Mouse (Mus musculus): Measurements from ENCODE around the gene Zfp607b.

The Zfp607b gene

DNA sequence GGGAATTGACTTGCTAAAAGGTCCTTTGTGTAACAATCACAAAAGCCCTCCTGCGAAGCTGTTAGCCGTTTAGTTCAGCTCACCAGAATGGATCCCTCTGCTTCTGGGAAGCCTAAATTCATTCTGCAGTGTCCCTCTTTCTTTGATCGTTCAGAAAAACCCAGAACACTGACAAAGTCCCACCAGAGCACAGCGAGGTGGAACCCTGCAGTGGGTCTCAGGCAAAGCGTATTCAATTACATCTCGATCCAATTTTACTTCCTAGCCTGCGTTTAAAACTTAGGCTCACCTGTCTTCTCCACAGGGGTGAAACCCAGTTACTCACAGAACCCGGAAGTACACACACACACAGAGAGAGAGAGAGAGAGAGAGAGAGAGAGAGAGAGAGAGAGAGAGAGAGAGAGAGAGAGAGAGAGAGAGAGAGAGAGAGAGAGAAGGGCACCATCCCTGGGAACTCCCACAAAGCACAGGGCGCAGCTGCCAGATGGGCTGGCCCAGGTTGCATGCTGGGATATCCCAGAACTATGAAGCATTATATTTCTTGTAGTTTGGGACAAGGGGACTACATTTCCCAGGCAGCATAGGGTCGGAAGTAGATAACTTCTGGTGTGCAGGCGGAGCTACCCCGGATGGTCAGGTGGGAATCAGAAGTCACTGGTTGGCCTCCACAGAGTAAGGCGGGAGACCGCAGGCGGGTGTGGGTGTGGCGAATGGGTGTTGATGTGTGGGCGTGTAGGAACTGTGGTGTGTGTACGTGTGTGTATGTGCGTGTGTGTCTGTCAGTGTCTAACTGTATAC lies at the start of gene Zfp607b:
Zfp607b (plus strand) TSS at position 526 of the 798 bp plus-strand sequence.
- DNase-seq (ENCODE audit: low spot score in 2 of 2), result peak; percentile 95 to 97

DNA sequence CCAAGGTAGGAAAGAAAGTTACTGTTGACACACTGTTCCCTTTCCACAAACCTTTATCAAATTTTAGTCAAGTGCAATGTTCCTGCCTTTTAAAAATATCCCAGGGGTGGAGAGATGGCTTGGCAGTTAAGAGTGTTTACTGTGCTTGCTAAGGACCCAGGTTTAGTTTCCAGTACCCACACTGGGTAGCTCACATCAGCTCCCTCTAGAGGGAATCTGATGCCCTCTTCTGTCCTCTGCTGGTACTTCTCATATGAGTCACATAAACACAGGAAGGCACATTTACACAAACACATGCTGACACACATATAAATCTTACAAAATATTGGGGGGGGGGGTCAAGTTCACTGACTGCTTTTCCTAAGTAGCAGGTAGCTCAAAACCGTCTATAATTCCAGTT lies 44.7 kb upstream of the Zfp607b start:
- DNase-seq (ENCODE audit: low spot score in 2 of 2), result no peak

DNA sequence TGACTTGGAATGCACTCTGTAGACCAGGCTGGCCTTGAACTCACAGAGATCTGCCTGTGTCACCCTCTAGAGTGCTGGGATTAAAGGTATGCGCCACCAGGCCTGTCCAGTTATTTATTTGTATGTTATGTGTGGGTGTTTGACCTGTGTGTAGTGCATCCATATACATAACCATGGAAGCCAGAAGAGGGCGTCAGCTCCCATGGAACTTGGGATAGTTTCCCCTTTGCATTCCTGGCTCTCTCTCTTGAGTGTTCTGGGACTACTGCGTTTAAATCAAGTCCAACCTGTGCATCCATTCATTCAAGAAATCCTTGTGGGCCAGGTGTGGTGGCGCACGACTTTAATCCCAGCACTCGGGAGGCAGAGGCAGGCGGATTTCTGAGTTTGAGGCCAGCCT lies 42.6 kb upstream of the Zfp607b start:
- DNase-seq (ENCODE audit: low spot score in 2 of 2), result no peak

DNA sequence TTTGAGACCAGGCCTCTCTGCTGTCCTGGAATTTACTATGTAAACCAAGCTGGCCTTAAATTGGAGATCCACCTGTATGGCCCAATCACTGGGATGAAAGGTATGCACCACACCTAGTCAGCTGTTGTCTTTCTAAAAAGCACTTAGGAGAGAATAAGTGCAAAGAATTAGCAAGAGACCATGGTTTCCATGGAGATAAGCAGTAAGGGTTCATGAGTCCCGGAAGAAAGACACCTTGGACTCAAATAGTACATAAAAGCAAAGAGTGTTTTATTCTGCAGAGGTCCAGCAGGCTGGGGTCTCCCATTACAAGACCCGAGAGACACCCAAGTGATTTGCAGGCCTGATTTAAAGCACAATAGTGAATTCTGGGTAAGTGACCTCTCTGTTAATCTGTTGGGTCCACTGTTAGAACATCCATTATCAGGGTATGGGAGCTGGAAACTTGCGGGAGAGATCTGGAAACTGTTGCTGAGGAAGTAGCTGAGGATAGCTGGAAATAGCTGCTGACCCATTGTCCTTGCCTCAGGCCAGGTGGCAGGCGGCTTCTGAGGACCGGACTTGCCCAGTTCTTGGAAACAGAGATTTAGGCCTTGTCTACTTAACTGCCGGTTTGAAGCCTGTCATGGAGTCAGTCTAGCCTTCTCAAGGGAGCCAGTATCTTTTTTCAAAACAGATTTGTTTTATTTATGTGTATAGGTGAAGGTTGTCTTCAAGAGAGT lies 41.7 kb upstream of the Zfp607b start:
- no peak for DNase-seq (ENCODE audit: low spot score in 2 of 2)

DNA sequence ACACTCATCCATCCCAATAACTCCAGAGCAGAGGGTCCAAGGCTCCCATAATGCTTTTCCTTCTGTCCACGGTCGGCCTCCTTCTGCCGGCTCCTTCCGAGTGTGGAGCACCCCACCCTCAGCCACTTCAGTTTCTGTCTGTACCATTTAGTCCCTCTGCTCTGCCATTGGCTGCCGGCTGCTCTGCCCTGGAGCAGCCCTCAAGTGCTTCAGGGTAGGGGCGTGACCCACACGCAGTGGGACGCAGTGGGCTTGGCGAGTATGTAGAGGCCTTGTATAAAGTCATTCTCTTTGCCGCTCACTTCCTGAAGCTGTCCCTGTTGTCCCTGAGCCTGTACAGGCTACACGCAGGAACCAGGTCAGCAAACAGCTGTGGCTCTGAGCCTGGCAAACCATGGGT lies 39.4 kb upstream of the Zfp607b start:
- DNase-seq (ENCODE audit: low spot score in 2 of 2), result no peak

DNA sequence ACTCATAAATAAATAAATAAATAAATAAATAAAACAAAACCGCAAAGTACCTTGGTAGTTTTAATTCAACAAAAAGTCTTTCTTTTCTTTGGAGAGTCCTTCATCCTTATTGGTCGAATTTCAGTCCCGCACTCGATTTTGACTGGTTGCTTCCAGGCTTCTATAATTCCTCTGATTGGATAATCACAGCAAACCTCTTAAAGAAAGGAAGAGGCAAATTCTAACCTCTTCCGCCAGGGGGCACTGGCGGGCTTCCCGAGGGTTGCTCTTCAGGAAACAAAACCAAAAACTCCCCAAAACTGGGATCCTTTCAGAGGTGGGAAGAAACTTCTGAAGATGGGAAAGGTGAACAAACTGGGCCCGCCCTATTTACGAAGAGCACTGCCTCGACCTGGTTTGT lies 38.2 kb upstream of the Zfp607b start:
- DNase-seq (ENCODE audit: low spot score in 2 of 2), result peak; percentile 80 to 85

DNA sequence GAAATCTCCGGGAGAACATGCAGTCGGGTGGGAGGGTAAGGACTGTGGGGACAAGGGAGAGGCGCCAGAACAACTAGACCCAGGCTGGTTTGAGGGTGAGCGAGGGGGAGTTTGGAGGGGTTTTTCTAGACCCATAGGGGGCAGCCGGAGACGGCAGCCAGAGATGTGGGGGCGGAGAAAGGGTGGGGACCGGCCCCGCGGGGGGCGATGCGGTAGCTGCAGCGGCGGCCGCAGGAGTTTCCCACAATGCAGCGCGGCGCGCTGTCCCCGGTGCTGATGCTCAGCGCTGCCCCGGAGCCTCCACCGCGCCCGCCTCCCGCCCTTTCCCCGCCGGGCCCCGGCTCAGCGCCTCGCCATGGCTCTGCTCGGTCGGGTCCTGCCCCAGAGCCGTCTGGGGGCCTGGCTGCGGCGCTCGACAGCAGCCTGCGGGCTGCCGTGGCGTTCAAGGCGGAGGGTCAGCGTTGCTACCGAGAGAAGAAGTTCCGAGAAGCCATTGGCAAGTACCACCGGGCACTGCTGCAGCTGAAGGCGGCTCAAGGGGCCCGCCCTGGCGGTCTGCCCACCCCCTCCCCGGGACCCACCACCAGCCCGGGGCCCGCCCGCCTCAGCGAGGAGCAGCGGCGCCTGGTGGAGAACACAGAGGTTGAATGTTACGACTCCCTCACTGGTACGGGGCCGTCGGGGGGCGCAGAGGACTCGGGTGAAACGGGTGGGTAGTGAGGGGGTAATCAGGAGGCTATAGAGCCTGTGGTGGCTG lies 35.3 kb upstream of the Zfp607b start, which contains the start of gene Ttc9b:
Ttc9b (plus strand) TSS at position 235 of the 757 bp plus-strand sequence.
- DNase-seq (ENCODE audit: low spot score in 2 of 2), result peak; percentile 75 to 83

DNA sequence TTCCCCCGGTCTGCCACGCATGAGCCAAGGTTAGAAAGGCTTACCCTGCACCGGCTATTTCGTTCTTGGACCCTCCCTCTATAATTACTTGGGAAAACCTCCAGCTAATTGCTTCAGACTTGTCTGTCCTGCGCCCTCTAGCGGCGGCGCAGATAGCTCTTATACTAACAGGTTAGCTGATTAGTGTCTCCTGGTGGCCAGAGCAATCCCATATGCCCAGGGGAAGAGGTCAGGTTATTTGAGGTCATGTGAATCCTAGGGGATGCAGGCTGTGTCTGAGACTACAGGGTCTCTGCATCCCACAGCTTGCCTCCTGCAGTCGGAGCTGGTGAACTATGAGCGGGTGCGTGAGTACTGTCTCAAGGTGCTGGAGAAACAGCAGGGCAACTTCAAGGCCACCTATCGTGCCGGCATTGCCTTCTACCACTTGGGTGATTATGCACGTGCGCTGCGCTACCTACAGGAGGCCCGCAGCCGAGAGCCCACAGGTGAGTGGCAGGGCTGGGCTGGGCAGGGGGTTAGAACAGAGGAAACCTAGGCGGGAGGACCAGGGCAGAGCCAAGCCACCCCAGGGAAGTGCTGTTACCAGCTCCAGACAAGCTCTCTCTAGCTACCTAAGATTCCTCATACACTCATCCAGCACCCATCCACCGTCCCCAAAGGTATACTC lies 34.4 kb upstream of the Zfp607b start:
- peak; percentile 77 to 83 for DNase-seq (ENCODE audit: low spot score in 2 of 2)

DNA sequence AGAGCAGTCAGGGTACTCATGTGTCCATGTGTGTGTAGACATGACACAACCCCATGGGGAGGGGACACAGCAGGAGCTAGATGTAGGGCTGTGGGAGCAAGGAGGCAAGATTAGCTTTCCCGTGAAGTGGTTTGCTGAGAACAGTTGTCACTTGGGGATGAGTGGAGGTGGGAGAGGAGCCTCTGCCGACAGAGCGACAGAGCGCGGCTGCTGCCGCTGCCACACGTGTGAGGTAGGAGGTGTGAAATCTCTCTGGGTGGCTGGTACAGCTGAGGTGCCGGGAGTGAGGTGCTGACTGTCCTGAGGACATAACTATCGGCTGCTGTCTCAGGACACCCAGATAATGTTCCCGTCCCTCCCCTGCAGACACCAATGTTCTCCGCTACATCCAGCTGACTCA lies 33.6 kb upstream of the Zfp607b start:
- DNase-seq (ENCODE audit: low spot score in 2 of 2), result peak; percentile 49 to 65

DNA sequence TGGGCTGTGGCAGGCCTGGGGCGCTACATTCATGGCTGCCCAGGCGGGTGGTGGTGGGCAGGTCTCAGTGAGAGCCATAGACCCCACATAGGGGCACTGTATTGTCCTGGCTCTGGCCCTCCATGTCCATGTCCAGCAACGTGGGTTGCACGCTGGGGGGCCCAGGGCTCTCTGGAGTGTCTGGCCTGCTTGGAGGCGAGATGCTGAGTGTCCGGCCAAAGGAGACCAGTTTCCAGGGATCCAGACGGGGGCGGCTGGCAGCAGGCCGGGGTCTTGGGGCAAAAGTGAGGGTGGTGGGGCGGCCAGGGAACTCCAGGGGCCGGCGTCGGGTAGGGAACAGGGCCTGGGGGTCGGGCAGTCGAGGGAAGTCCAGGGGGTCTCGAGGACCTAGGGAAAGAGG lies 32.5 kb upstream of the Zfp607b start:
- no peak for DNase-seq (ENCODE audit: low spot score in 2 of 2)

DNA sequence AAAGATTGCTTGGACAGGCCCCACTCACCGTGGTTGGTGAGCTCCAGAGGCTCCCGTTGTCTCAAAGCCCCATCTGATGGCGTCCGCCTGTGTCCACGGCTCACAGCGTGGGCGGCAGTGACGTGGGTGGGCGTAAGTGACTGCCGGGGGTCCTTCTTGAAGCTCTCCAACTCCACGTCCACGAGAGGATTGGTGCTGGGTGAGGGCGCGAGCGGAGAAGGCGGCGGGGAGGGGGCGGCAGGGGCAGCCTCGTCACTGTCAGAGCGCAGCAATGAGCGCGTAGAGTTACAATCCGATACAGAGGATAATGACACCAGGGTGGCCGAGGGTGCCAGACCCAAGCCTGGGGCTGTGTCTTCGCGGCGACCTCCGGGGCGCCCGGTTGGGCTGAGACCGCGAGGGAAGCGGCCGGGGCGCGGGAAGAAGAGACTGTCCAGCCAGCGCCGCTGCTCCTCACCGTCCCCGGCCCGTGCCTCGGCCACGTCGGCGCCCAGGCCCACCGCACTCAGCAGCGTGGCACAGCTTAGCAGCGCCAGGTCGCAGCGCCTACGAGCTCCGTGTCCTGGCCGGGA lies 31.2 kb upstream of the Zfp607b start:
- peak in 1 of 2 experiments; percentile 33 for DNase-seq (ENCODE audit: low spot score in 2 of 2)

DNA sequence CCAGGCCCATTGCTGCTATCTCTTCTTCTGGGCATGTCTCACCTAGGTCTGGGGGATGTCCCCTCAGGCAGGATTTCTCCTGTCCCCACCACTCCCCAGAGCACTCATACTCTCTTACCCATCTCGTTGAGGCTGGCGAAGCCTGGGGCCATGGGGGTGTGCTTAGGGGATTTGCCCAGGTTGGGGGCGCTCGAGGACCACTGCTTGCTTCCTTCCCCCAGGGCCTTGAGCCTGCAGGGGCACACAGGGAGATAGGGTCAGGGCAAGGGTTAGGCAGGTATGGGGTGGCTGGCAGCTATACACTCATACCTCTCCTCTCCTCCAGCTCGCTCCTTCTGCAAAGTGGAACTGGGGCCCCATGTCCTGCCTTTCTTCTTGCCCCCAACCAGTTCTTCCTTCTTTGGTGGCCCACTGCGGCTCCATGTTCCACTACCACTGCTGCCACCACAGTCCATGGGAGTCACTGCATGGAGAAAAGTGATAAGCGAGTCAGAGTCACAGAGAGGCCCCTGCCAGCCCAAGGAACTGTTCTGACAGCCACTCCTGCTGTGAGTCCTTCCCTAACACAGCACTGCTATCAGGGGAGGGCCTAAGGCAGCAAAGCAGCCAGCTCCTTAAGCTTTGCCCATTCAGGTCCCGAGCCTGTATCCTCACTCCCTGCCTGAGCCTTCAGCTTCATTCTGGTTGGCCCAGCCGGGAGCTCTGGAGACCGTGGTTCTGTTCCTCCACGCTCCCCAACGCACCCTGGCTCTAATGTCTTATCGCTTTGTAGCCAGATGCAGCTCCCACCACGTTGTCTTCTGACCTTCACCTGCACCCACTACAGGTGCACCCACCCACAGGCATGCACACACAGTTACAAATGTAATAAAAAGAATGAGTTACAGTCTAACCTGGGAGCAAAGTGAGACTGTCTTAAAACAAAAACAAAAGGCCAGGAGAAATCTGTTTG lies 30.2 kb upstream of the Zfp607b start:
- no peak for DNase-seq (ENCODE audit: low spot score in 2 of 2)

DNA sequence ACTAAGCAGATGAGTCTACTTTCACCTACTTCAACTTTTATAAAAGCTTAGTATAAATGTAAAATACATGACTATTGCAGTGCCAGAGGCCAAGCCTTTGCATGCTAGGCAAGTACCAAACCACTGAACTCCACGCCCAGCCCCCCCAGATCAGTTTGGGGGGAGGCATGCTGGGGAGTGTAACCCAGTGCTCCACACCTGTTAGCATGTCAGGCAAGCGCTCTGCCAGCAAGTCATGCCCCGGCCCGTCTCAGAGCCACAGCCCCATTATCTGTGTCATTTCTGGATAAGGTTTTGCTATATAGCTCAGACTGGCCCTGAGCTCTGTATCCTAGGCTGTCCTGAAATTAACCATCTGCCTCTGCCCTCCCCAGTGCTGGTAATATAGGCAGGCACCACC lies 27.1 kb upstream of the Zfp607b start:
- no peak for DNase-seq (ENCODE audit: low spot score in 2 of 2)

DNA sequence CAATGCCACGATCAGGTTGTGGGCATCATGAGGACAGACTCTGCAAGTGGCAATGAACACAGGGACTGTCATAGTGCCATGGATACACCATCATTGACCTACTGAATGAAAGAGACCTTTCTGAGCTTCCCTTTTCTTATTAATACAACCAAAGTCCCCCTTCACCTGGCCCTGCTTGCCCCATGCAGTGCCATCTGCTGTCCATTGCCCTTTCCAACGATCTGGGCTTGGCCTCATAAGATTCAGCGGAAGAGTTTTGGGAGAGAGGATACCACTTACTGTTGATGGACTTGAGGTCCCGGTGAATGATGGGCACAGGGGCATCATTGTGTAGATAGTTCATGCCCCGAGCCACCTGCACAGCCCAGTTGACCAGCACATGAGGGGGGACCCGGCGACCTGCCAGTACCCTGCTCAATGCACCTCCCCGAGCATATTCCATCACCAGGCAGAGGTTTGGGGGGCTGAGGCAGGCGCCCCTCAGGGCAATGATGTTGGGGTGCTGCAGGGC lies 16.0 kb upstream of the Zfp607b start:
- DNase-seq (ENCODE audit: low spot score in 2 of 2), result no peak

DNA sequence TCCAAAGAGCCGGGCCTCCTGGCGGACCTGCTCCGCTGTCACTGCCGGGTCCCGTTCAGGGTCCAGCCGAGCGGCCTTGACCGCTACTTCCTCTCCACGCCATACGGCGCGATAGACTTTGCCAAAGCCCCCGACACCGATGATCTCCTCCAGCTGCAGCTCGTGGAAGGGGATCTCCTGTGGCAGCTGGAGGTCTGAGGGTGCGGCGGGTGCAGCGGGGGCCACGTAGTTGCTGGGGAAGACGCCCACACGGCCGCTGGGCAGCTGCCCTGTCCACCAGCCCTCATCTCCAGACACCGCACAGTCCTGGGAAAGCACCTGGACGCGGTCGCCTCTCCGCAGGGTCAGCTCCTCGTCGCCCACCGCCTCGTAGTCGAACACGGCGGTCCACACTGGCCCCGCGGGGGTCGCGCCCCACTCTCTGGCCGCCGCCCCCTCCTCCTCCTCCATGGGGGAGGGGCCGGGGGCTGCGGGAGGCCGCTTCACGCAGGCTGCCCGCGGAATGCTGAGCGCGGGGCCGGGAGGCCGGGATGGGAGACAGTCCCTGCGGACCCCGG lies 15.5 kb upstream of the Zfp607b start:
- peak in 1 of 2 experiments; percentile 25 for DNase-seq (ENCODE audit: low spot score in 2 of 2)

DNA sequence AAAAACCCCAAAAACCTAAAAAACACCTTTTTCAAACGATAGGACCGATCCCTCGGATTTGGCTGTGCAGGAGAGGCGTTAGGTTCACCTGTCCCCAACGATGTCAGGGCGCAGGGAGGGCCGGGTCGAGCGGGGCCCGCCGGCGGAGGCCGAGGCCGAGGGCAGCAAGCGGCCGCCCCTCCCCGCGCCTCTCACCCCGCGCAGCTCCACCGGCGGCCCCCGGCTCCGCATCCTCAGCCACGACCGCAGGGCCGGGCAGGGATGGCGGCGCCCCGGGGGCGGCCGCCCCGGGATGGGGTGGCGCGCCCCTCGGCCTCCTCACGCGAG lies 15.0 kb upstream of the Zfp607b start:
- DNase-seq (ENCODE audit: low spot score in 2 of 2), result no peak

DNA sequence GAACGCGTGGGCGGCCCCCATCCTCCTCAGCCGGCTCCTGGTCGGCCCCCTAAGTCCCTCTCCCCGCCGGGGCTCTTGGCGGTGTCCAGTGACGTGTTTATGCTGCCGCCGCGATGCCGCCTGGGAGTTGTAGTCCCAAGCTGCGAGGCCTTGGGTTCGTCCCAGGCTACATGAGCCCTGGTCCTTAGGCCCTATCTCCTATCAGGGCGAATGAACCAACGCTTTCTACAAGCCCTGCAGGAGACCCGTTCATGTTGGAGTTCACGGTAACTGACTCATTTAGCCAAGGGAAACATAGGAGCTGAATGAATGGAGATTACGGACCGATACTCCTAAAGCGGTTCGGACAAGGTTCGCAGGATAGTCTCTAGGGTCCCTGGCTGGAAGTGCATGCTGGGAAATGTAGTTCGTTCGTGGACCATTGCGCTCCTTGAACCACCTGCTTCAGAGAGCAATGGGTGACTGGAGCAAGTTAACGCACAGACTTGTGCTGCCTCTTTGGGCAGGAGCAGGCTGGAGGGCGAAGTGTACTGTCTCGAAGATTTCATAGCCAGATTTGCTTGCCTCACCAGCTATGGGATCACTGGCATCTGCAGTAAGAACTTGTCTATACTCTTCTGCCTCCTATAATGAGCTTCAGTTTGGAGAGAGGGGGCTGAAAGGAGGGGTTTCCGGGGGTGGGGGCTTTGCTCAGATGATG lies 14.5 kb upstream of the Zfp607b start, which contains the start of gene Map3k10:
Map3k10 (minus strand) TSS at position 77 of the 700 bp plus-strand sequence.
- peak; percentile 96 to 98 for DNase-seq (ENCODE audit: low spot score in 2 of 2)

DNA sequence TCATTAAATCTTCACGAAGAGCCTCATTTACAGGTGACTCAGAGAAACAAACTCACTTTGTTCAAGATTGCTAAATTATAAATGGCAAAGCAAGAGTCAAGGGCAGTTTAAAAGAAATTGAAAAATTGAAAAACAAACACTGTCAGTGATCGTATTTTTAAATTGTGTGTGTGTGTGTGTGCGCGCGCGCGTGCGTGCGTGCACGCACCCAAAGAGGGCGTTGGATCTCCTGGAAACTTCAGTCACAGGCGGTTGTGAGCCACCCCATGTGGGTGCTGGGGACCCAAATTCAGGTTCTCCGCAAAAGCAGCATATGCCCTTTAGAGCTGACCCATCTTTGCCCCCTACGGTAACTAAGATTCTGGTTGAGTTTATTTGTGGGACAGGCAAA lies 13.9 kb upstream of the Zfp607b start:
- no peak for DNase-seq (ENCODE audit: low spot score in 2 of 2)

DNA sequence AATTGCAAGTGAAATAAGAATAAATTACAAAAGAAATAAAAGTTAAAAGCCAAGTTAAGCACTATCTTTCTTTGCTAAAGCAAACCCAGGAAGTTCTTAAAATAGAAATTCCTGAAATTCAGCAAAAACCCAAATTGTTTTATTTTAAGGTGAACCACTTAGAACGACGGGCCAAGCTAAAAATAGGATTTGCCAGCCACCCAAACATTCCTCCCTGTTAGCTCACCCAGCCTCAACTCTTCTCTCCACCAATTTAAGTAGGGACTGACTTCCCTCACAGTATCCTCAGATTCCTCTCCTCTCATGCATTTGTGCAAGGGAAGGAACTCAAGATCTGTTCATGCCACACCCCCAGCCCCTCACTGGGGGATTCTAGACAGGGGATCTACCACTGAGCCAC lies 5.9 kb upstream of the Zfp607b start:
- DNase-seq (ENCODE audit: low spot score in 2 of 2), result no peak
